Mouse (Mus musculus) adrenal gland (tissue): ENCODE data around the gene Gif.

Experiments used
- intact Hi-C: fragments of 180-260 bp; cut with DNase I; formaldehyde crosslinking; loops from one replicate; pipeline ENCODE4 v1.15.1; 2025

Gif gene

DNA sequence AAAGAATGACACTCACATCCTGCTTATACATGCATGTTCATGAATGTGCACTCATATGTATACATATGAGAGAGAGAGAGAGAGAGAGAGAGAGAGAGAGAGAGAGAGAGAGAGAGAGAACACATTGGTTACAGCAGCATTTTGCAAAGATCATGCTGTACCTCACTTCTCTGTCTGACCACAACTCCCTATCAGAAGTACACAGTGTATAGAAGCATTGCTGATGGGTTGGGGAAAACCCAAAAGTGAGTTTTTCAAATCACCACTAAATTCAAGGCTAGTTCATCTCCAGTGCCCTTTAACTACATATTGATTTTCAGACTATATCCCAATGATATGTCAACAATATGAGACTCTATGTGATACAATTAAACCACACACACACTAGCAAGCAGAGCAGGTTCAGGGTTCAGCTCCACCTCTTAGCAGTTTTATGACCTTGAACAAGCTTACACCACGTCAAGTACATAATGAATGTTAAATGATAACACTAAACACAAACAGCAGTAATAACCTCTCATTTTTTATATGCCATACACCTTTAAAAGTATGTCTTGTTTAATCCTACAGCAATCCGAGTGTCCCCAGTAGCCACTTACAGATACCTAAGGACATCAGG lies 46.5 kb downstream of the Gif start:
- intact Hi-C loops, result no loop called here

DNA sequence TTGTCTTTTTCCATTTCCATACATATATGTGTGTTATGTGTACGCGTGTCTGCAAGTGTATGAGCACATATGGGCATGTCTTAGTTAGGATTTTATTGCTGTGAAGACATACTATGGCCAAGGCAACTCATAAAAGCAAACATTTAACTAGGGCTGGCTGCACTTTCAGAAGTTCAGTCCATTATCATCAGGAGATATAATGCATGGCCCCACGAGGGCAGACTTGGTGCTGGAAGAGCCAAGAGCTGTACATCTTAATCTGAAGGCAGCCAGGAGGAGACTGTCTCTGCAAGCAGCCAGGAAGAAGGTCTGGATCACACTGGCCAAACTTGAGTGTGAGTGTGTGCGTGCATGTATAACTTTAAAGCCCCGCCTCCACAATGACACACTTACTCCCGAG lies 47.1 kb downstream of the Gif start:
- intact Hi-C loops, result no loop called here

DNA sequence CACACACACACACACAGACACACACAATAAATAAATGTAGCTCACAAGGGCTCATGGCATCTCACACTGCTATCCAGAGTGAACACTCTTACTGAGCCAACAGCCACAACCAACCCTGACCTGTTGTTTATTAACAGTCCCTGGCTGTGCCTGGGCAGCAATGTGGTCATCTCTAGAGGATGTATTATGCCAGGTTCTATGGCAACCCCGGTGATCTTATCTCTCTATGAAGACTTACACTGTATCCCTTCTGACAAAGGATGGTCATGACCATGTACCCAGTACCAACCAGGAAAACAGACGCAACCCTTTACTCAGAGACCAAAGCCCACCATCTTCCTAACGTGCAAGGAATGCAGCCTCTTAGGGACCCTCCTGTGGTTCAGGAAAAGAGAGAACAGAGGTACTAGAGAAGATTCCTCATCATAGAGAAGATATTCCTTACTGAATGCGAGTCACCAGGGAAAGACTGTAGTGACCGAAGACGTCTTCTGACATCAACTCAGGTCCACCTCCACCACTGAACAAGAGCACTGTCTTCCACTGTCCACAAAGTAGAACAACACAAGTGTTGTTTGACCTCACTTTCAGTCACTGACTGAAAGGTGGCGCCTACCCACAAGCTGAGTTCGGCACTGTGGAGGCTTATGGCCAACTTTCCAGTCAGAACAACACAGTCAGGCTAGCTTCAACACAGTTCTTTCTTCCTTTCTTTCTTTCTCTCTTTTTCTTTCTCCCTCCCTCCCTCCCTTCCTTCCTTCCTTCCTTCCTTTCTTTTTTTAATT lies 53.4 kb downstream of the Gif start:
- intact Hi-C loops, result no loop called here

DNA sequence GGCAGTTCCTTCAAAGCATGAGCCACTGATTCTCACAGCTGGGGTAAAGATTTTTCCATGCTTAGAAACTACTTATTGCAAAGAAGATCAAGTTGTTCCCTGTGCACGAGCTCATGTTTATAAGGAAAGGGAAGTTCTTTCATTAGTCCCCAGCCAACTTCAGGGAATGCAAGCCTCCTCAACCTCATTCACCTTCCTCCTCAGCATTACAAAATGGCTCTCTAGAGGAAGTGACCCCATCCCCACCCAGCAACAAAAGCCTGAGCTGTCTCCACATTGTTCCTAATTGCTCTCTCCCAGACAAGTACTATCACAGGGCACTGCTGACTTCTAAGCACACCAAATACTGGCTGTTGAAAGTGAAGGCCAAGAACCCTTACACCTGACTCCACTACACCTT lies 57.1 kb downstream of the Gif start:
- intact Hi-C loops, result no loop called here

DNA sequence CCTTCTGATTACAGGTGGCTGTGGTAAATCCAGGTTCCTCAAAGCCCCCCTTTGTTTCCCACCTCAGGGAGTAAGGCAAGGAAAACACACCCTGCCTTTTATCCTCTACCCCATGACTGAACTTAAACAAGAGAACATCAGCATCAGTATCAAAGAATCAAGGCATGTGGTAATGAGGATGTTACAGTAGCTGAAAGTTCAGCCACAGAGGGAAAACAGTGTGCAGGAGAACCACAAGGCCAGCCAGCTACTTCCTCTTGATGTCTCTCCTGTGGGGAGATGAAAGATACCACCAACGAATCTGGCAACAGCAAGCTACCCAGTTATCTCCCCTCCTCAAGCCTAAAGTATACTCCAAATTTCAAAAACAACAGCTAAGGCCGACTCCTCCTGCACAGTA lies 59.9 kb downstream of the Gif start:
- intact Hi-C loops, result no loop called here

DNA sequence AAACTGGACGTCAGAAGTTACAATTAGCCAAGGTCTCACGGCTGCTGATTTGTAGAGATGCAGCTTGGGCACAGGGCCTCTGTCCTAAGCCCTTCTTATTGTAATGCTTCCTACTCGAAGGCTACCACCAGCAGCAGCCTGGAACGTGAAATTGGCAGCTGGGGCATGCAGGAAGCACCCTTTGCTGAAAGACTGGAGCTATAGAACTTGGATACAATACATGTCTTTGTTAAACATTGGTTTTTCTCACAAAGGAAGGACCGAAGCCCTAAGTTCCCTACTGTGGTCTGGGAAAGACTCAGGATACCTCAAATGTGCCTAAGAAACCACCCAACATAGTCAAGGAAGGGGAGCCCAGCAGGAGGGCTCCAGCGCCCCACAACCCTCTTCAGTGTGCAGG lies 60.5 kb downstream of the Gif start:
- intact Hi-C loops, result no loop called here

DNA sequence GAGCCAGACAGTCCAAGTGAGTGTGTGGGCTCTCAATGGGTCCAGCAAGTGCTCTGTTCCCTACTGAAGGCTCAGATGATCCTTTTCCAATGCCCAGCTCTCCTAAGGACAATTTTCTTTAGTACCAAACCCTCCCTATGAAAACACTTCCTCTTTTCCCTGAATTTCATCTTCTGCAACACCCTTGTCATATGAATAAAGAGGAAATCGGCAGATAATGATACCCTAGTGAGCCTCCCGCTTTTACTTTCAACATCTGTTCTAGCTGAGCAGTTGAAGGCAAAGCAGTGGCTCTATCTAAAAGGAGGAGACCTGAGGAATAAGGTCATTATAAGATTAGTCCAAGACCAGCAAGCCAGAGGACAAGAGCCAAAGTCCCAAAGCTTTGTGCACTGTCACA lies 61.1 kb downstream of the Gif start:
- intact Hi-C loops, result no loop called here

DNA sequence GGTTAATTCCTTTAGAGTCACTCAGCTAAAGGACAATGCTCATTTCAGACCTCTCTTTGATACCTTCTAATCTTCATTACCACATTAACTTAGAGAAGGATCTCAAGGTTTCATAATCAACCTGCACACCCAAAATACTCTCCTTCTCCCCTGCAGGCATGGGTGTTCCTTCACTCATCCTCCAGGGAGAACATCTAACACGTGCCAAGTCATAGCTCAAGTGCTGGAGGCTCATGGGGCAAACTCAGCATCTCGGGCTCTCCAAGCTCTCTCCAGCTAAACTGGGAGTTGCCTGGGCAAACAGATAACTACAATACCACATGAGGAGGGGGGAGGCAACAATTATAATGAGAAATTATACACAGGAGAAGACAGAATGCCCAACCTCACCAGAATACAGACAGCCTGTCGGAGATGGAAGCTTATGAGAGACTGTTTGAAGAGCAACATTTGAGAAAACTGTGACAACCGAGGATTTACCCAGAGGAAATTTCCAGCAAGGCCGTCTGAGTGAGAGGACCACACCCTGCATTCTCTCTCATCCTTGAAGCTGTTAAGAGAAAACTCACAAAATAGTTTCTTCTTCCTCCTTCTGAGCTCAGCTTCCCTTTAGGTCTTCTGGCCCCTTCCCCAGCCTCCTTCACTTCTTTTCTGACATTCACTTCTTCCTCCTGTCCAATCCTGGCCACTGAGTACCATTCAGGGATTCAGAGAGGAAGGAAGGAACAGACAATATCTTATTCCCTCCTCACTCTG lies 62.8 kb downstream of the Gif start:
- intact Hi-C loops, result no loop called here

DNA sequence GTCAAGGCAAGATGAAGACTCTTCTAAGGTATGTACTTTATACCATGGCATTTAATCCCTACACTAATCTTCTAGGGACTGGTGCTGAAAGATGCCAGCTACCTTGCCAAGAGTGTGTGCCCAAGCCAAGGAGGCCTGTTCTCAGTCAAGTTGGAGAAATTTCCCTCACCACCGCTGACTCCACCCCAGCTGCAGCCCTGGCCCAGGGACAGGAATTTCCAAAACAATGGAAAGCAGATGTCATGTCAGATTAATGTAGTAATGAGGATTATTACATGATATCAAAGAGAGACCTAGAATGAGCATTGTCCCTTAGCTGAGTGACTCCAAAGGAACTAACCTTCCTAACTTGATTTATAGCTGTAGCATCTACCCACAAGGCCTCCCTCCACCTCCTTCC lies 63.5 kb downstream of the Gif start:
- intact Hi-C loops, result no loop called here

DNA sequence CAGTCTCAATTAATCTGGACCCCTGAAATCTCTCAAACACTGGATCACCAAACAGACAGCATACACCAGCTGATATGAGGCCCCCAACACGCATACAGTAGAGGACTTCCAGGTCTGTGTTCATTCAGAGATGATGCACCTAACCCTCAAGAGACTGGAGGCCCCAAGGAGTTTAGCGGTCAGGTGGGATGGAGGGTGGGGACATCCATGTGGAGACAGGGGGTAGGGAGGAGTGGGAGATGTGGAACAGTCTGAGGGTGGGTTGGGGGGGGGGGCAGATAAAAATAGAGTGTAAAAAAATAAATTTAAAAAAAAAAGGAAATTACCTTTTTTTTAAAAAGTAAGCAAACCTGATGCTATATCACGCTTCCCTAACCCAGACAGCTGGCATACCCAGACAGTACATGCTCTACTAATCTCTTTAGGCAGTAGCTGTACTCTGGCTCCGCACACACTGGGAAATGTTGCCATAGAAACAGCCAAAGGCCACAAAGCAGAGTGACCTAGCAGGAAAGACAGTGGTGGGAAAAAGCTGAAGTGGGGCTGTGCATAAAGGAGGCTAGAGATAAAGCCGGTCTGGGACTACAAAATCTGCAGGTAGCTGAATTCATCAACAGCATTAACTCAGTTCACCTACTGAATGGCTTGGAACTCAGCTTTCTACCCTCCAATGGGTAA lies 64.5 kb downstream of the Gif start:
- intact Hi-C loops, result no loop called here
